Mouse (Mus musculus) left cerebral cortex, postnatal 4 days (tissue): ENCODE measurements around the gene Bend4. TPM values are rescaled to one million over a fixed set of nuclear protein-coding genes. Genes with fewer than 3 reads are reported as not detected.

Experiments
- total RNA-seq, 2 experiments: library from RNA; stranded (reverse); gene quantifications; 2 replicates each; pipeline ENCODE4 v1.2.3; 2021

Gene Bend4
- total RNA-seq, 2 experiments from 2014 or later = 14.0 to 14.8 TPM

Other genes with a start within 250 kb of the Bend4 start
- gene Tmem33, start 167.7 kb downstream of the Bend4 start, total RNA-seq = 10 to 100 TPM; 60.6 to 66.2 TPM
- 100 to 1,000 TPM; 139 to 149 TPM for gene Slc30a9, start 121.4 kb downstream of the Bend4 start, total RNA-seq
- 1 to 10 TPM; 1.1 to 1.3 TPM for gene Shisa3, start 179.6 kb upstream of the Bend4 start, total RNA-seq